Mouse (Mus musculus): Measurements from ENCODE around the gene Samsn1. TPM values are rescaled to one million over a fixed set of nuclear protein-coding genes. Genes with fewer than 3 reads are reported as not detected.
"Not testable (repeated sequence)": the region's sequence is repeated elsewhere in the genome, so short reads cannot be mapped to it uniquely, and the experiment has no call there.

The Samsn1 gene
- total RNA-seq, 2 experiments from 2014 or later, result 0.57 to 1.5 TPM

- DNase-seq, result no peak
- intact Hi-C loops (cut with DNase I), result no loop called here
Measured at GRCm38 (mm10) chr16:75889081-75889646, 132.9 kb downstream of the Samsn1 start.

DNA sequence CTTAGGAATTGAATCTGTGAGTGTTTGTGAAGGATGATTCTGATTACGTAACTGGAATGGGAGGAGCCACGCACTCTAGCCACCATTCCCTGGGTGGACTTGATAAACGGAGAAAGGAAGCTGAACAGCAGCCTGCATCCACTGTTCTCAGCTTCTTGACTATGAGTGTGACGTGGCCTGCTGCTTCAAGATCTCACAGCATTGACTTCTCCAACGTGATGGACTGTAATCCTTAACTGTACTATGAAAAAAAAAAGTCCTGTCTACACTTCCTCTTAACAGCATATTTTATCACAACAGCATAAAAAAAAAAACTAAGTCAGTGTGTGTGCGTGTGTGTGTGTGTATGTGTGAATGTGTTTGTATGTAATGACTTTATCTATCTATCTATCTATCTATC is 134.9 kb downstream of the Samsn1 start:
- no peak for DNase-seq
- intact Hi-C loops (cut with DNase I), result no loop called here

DNA sequence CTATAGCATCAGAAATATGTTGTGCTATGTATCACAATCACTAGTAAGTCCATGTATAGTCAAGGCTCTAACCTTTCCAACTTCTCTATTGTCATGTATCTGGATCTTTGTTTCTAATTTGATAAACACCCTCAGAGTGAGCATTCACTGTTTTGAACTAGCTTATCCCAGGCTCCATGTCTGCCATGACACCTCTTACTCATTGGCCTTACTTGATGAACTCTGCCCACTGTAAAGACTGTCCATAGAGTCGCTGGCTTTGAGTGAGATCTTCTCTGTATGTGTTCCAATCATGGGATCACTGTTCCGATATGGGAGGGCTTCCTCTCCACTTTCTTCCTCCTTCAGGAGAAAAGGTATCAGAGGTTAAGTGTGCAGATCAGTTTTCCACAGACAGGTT is 143.2 kb downstream of the Samsn1 start:
- DNase-seq, result no peak
- intact Hi-C loops (cut with DNase I), result no loop called here

GRCm38 (mm10) chr16:75877170-75877569 is 144.9 kb downstream of the Samsn1 start:
- DNase-seq, result peak; percentile 7 to 12
- intact Hi-C loops (cut with DNase I), result no loop called here

- DNase-seq, result peak in 1 of 2 experiments; percentile 7
- intact Hi-C loops (cut with DNase I), result no loop called here
Measured at GRCm38 (mm10) chr16:75875896-75876295, 146.2 kb downstream of the Samsn1 start.

DNA sequence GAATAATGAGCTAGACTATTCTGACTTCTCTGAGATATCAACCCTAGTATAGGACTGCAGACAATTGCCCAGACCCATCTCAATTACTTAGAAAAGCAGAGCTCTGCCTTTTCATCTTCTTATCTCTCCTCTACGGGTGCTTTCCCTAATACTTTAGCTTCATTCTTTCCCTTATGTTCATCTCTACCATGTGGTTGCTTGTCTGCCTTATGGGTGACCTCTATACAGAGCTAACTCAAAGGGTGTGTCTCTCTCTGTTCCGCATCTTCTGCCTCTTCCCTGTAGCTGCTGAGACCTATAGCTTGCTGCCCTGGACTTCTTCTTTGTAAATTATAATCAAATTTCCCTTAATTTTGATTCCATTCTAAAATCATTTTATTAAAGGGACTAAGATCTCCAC is 147.6 kb downstream of the Samsn1 start:
- DNase-seq, result no peak
- intact Hi-C loops (cut with DNase I), result no loop called here

DNA sequence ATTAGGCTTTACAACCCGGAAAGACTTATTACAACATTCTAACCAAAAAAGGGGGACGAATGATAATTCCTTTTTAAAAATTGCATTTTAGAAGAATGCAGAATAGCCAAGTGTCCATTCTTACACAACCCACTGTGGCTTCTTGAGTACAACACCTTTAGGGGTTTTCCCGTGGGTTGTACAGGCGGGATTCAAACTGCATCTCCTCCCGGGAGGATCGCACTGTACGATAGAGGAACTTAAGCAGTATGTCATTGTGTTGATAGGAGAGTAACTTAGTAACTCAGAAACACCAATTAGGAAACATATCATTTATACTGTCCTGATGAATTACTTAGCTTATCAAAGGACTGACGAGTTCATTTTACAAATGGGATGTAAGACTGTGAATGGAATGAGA is 149.8 kb downstream of the Samsn1 start:
- intact Hi-C loops (cut with DNase I), result no loop called here
- DNase-seq, result no peak

DNA sequence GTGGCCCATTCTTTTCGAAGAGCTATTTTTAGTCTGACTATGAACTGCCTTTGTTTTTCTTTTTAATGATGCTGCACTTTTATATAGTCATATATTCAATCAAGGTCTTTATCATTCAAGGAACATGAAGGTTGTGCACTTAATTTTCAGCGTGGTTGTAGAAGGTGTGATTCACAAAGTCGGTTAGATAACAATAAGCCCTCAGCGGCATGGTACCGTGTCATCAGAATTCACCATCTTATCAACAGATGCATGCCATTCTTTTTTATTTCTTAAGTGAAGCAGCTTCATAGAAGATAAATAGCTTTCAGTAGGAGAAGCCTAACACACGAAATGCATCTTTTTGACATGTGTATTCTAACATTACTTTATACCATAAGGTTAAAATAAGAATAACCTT is 154.7 kb downstream of the Samsn1 start:
- intact Hi-C loops (cut with DNase I), result no loop called here
- no peak for DNase-seq

- intact Hi-C loops (cut with DNase I), result no loop called here
- DNase-seq, result peak in 1 of 2 experiments; percentile 4
Measured at GRCm38 (mm10) chr16:75865505-75865904, 156.6 kb downstream of the Samsn1 start.

DNA sequence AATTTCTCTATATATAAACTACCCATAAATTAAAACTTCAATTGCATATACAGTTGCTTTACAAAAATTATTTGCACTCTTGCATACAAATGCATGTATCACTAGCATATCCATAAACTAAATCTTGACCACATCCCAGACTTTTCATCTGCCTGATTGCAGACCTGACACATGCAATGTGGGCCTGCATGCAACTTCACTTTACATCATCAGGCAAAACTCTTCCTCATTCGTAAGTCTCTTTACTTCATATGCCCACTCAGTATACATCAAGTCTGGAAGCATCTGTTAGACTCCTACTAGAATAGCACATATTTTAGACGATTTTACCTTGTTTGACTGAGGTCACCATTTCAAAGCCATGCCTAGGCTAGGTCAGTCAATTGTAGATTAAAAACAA is 157.4 kb downstream of the Samsn1 start:
- no peak for DNase-seq
- intact Hi-C loops (cut with DNase I), result no loop called here

- intact Hi-C loops (cut with DNase I), result no loop called here
Measured at GRCm38 (mm10) chr16:75856343-75856742, 165.7 kb downstream of the Samsn1 start.

GRCm38 (mm10) chr16:75855402-75855801 is 166.7 kb downstream of the Samsn1 start:
- intact Hi-C loops (cut with DNase I), result no loop called here
- no peak for DNase-seq

More at GRCm38 (mm10) chr16:75856343-75856742, 165.7 kb downstream of the Samsn1 start:
- no peak for DNase-seq

GRCm38 (mm10) chr16:75853556-75854271 is 168.4 kb downstream of the Samsn1 start:
- intact Hi-C loops (cut with DNase I), result no loop called here
- DNase-seq, result no peak

DNA sequence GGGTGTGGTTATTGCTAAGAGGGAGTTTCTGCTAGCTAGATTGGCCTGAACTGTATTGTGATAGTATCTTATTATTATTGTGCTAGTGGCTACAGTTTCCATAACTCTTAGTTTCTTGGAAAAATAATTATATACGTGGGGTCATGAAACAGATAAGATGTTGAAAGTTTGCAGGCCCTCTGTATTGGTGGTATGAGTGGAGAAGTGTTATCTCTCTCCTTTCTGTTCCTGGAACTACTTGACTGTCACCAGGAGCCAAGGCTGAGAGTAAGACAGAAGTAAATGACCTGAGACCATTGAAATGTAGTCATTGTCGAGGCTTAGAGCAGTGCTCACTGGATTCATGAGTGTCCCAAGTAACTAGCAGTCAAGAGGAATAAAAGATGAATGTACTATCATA is 169.6 kb downstream of the Samsn1 start:
- no peak for DNase-seq
- intact Hi-C loops (cut with DNase I), result no loop called here

GRCm38 (mm10) chr16:75849039-75849438 is 173.0 kb downstream of the Samsn1 start:
- intact Hi-C loops (cut with DNase I), result no loop called here
- no peak for DNase-seq

- DNase-seq, result no peak
- intact Hi-C loops (cut with DNase I), result no loop called here
Measured at GRCm38 (mm10) chr16:75843653-75844062, 178.4 kb downstream of the Samsn1 start.

DNA sequence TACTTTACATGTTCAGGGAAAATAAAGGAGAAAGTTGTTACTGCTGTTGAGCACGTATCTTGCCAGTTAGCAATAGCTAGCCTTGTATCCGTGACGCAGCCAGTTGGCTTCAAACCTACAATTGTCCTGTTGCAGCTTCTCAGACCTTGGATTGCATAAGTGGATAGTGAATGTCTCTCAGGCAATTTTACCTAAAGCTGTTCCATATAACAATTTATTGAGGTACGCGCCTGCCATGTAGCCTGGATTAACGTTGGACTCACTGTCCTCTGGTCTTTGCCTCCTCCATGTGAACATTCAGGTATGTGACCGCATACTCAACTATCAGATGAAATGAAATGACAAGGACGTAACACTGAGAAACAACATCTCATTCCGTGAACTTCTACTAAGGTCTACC is 179.1 kb downstream of the Samsn1 start:
- DNase-seq, result no peak
- intact Hi-C loops (cut with DNase I), result no loop called here

- intact Hi-C loops (cut with DNase I), result no loop called here
- no peak for DNase-seq
Measured at GRCm38 (mm10) chr16:75842569-75842968, 179.5 kb downstream of the Samsn1 start.

GRCm38 (mm10) chr16:75837728-75838451 is 184.2 kb downstream of the Samsn1 start:
- intact Hi-C loops (cut with DNase I), result no loop called here
- DNase-seq, result no peak

DNA sequence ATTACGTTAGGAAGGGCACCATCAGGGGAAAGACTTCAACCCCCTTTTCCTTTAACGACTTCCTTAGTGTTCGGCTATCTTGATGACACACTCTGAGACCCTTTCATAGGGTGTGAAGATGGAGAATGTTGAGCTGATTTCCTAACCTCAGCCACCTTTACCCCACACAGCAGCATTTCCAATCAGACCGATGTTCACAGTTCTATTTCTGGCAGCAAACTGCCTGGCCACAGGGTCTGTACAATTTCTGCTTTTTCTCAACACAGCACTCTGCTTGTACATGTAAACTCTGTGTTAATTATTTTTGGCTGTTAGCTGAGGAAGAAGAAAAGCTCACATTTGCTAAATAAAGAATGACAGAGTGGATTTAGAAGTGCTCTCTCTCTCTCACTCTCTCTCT is 190.7 kb downstream of the Samsn1 start:
- intact Hi-C loops (cut with DNase I), result no loop called here
- DNase-seq, result no peak

DNA sequence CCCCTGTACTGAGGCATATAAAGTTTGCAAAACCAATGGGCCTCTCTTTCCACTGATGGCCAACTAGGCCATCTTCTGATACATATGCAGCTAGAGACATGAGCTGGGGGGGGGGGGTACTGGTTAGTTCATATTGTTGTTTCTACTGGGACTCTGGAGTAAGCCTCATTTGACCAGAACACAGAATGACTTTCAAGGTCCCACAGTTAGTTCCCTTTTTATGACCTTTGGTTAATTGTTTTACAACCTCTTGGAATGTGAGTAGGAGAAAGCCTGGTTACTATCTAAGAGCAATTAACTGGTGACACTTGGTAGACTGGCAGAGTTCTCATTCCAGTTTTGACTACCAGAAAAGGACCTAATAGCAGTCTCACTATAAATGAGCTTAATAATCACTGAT is 195.1 kb downstream of the Samsn1 start:
- intact Hi-C loops (cut with DNase I); DNase-seq: not testable (repeated sequence)

GRCm38 (mm10) chr16:75826498-75826897 is 195.6 kb downstream of the Samsn1 start:
- no peak for DNase-seq
- intact Hi-C loops (cut with DNase I), result no loop called here

Data from heart, postnatal 14 days (tissue).